Mouse (Mus musculus): Measurements from ENCODE around the gene Prkce.

- TF ChIP-seq CTCF (IDR thresholded peaks at IDR 0.05; ENCODE audit: borderline replicate concordance, insufficient read depth, low read length), result no peak
- TF ChIP-seq POLR2A (IDR thresholded peaks at IDR 0.05; ENCODE audit: low read depth, low read length), result no peak
Measured at GRCm38 (mm10) chr17:86350236-86350635, 182.7 kb downstream of the Prkce start.
